Mouse (Mus musculus): ENCODE data around the gene Gm10842. TPM values are rescaled to one million over a fixed set of nuclear protein-coding genes. Genes with fewer than 3 reads are reported as not detected.
"Not testable (repeated sequence)": the region's sequence is repeated elsewhere in the genome, so short reads cannot be mapped to it uniquely, and the experiment has no call there.

The Gm10842 gene
- not detected in 2 replicates for polyA plus RNA-seq (2012; ENCODE audit: insufficient read depth, insufficient read length, missing spikeins)

DNA sequence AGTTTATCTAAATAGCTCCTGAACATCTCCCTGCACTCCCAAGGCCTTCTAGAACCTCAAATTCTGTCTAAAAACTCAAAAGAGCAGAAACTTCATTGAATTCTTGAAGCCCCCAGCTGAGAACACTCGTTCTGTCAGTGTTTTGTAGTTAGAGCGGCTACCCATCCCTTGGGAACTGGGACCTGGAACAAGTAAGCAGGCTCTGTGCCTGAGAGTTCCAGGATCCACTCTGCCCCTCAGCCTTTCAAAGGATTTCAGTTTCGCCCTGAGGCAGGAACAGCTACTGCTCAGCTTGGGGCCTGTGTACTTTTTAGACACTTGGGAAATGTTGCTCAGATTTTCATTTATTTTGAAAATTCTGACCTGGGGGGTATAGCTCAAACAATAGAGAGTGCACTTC lies at the start of gene Gm10842:
Gene Gm10842, plus strand, starts transcription at position 301 of the 400 bp plus-strand sequence.
- no peak for TF ChIP-seq CTCF (IDR thresholded peaks at IDR 0.05; ENCODE audit: low read depth, low read length)
- peaks cover 10% of the 10 kb centered on the region for H3K4me1 ChIP-seq (ENCODE audit: control insufficient read depth, insufficient read depth, low read length)

DNA sequence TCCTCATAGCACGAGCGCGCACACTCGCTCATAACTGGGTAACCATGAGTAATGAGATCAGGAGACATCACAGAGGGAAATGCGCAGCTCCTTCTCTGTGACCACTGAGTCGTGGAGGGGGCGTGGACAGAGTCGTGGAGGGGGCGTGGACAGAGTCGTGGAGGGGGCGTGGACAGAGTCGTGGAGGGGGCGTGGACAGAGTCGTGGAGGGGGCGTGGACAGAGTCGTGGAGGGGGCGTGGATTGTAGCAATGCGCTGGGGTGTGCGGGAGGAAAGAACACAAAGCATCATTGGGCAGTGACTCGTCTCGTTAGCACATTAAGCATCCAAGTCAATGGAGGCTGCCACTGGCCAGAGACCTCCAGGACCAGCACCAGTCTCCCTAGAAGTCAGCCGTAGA lies 34.2 kb upstream of the Gm10842 start:
- H3K27ac ChIP-seq (ENCODE audit: insufficient read depth, low read depth, low read length); H3K4me3 ChIP-seq (ENCODE audit: insufficient read depth, low read length): not testable (repeated sequence)
- peaks cover 12% of the 10 kb centered on the region for H3K4me1 ChIP-seq (ENCODE audit: control insufficient read depth, insufficient read depth, low read length)

More for the DNA sequence above, at the start of gene Gm10842:
- Histone ChIP-seq H3K4me3 (ENCODE audit: insufficient read depth, low read length) (no peak within 1 kb of the TSS), H3K27ac (ENCODE audit: insufficient read depth, low read depth, low read length) (no peak within 1 kb of the TSS)

- Histone ChIP-seq H3K4me3 (ENCODE audit: insufficient read depth, low read length) (no peak overlapping the region), H3K4me1 (ENCODE audit: control insufficient read depth, insufficient read depth, low read length) (peaks cover 16% of the 10 kb centered on the region), H3K27ac (ENCODE audit: insufficient read depth, low read depth, low read length) (no peak overlapping the region)
- TF ChIP-seq POLR2A (IDR thresholded peaks at IDR 0.05; ENCODE audit: borderline replicate concordance, low read depth, low read length) (no peak), CTCF (IDR thresholded peaks at IDR 0.05; ENCODE audit: low read depth, low read length) (no peak)
Measured at GRCm38 (mm10) chr11:105117814-105118213, 28.9 kb upstream of the Gm10842 start.

GRCm38 (mm10) chr11:105120551-105121061 lies 26.1 kb upstream of the Gm10842 start:
- no peak for TF ChIP-seq POLR2A (IDR thresholded peaks at IDR 0.05; ENCODE audit: borderline replicate concordance, low read depth, low read length)
- Histone ChIP-seq H3K4me1 (ENCODE audit: control insufficient read depth, insufficient read depth, low read length) (peaks cover 16% of the 10 kb centered on the region), H3K4me3 (ENCODE audit: insufficient read depth, low read length) (peak overlapping the region; percentile 8; the same call in 1 of the 2 replicates), H3K27ac (ENCODE audit: insufficient read depth, low read depth, low read length) (peak overlapping the region; percentile 40)

DNA sequence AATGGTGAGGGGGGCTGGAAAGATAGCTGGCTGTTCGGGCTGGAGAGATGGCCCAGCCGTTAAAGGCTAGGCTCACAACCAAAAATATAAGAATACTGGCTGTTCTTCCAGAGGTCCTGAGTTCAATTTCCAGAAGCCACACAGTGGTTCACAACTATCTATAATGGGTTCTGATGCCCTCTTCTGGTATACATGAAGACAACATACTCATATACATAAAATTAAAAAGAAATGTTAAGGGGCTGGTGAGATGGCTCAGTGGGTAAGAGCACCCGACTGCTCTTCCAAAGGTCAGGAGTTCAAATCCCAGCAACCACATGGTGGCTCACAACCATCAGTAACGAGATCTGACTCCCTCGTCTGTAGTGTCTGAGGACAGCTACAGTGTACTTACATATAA lies 24.9 kb upstream of the Gm10842 start:
- H3K4me1 ChIP-seq (ENCODE audit: control insufficient read depth, insufficient read depth, low read length): peaks cover 16% of the 10 kb centered on the region
- not testable (repeated sequence) for H3K27ac ChIP-seq (ENCODE audit: insufficient read depth, low read depth, low read length)

DNA sequence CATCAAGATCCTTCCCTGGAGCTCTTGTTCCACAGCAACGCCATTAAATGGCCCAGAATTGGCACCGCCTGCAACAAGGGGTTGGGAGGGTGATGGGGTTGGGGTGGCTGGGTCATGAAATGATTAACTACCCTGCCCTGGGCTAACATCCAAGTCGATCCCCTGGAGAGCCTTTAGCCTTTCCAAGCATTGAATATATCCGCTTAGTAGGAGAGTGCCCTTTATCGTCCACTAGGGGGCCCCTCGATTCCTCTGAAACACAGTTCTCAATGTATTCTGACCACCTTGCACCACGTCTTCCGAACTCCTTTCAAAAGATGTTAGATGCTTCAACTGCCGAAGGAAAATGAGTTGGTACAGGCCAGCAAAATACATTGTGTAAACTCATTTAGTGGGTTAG lies 22.7 kb upstream of the Gm10842 start:
- no peak overlapping the region for H3K4me3 ChIP-seq (ENCODE audit: insufficient read depth, low read length)
- H3K4me1 ChIP-seq (ENCODE audit: control insufficient read depth, insufficient read depth, low read length): peaks cover 19% of the 10 kb centered on the region
- TF ChIP-seq CTCF (IDR thresholded peaks at IDR 0.05; ENCODE audit: low read depth, low read length) (0 out of 2 replicates have a peak, but pooled peaks have one; percentile 29), POLR2A (IDR thresholded peaks at IDR 0.05; ENCODE audit: borderline replicate concordance, low read depth, low read length) (no peak)
- H3K27ac ChIP-seq (ENCODE audit: insufficient read depth, low read depth, low read length): no peak overlapping the region

More for the DNA sequence above, 24.9 kb upstream of the Gm10842 start:
- H3K4me3 ChIP-seq (ENCODE audit: insufficient read depth, low read length): not testable (repeated sequence)

GRCm38 (mm10) chr11:105125735-105126519 lies 20.8 kb upstream of the Gm10842 start, which contains the start of gene Mettl2:
Mettl2 (plus strand) TSS chr11:105126425.
- Histone ChIP-seq H3K4me1 (ENCODE audit: control insufficient read depth, insufficient read depth, low read length) (peaks cover 9% of the 10 kb centered on the region), H3K27ac (ENCODE audit: insufficient read depth, low read depth, low read length) (peak within 1 kb of the TSS; percentile 50), H3K4me3 (ENCODE audit: insufficient read depth, low read length) (peak within 1 kb of the TSS; percentile 75)
- peak; percentile 67 for TF ChIP-seq CTCF (IDR thresholded peaks at IDR 0.05; ENCODE audit: low read depth, low read length)
- no peak for TF ChIP-seq POLR2A (IDR thresholded peaks at IDR 0.05; ENCODE audit: borderline replicate concordance, low read depth, low read length)

GRCm38 (mm10) chr11:105126520-105127029 lies 20.1 kb upstream of the Gm10842 start:
- Histone ChIP-seq H3K4me3 (ENCODE audit: insufficient read depth, low read length) (peak overlapping the region; percentile 75), H3K4me1 (ENCODE audit: control insufficient read depth, insufficient read depth, low read length) (peaks cover 5% of the 10 kb centered on the region), H3K27ac (ENCODE audit: insufficient read depth, low read depth, low read length) (no peak overlapping the region)
- TF ChIP-seq CTCF (IDR thresholded peaks at IDR 0.05; ENCODE audit: low read depth, low read length) (no peak), POLR2A (IDR thresholded peaks at IDR 0.05; ENCODE audit: borderline replicate concordance, low read depth, low read length) (no peak)

DNA sequence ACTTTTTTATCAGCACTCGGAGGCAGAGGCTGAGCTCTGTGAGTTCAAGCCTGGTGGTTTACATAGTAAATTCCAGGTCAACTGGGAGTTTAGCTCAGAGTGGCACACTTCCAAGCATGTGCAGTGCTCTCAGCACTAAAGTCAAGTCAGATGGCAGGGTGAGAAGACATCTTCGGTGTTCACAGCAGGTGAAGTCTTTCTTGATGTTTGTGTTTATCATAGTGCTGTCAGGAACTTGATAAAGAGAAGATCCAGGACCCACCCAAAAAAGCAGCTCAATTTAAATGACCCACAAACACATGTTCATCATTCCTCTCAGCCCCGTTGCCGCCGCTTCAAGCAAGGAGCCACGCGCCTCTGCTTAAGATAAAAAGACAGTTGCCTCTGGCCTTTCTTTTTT lies 11.0 kb upstream of the Gm10842 start:
- Histone ChIP-seq H3K27ac (ENCODE audit: insufficient read depth, low read depth, low read length) (no peak overlapping the region), H3K4me1 (ENCODE audit: control insufficient read depth, insufficient read depth, low read length) (no peaks in the 10 kb centered on the region), H3K4me3 (ENCODE audit: insufficient read depth, low read length) (no peak overlapping the region)
- TF ChIP-seq POLR2A (IDR thresholded peaks at IDR 0.05; ENCODE audit: borderline replicate concordance, low read depth, low read length): no peak
- TF ChIP-seq CTCF (IDR thresholded peaks at IDR 0.05; ENCODE audit: low read depth, low read length): no peak

GRCm38 (mm10) chr11:105137255-105137654 lies 9.4 kb upstream of the Gm10842 start:
- H3K4me1 ChIP-seq (ENCODE audit: control insufficient read depth, insufficient read depth, low read length); H3K27ac ChIP-seq (ENCODE audit: insufficient read depth, low read depth, low read length); H3K4me3 ChIP-seq (ENCODE audit: insufficient read depth, low read length): not testable (repeated sequence)

GRCm38 (mm10) chr11:105140512-105140911 lies 6.2 kb upstream of the Gm10842 start:
- H3K4me1 ChIP-seq (ENCODE audit: control insufficient read depth, insufficient read depth, low read length): not testable (repeated sequence)

More at GRCm38 (mm10) chr11:105140512-105140911, 6.2 kb upstream of the Gm10842 start:
- H3K4me3 ChIP-seq (ENCODE audit: insufficient read depth, low read length); H3K27ac ChIP-seq (ENCODE audit: insufficient read depth, low read depth, low read length): not testable (repeated sequence)

Data from bone marrow macrophage, adult 2 months (primary cell).